Mouse (Mus musculus) neural tube, embryonic 15.5 days (tissue): ENCODE data around the gene Pfkl. TPM values are rescaled to one million over a fixed set of nuclear protein-coding genes. Genes with fewer than 3 reads are reported as not detected.
"Not testable (repeated sequence)": the region's sequence is repeated elsewhere in the genome, so short reads cannot be mapped to it uniquely, and the experiment has no call there.

Experiments used
- ATAC-seq: fragments of 200-750 bp; cut with Nextera tagmentation; 2 replicates; pipeline ENCODE4 v1.8.0; 2017; ENCODE audit warnings: mild to moderate bottlenecking, moderate TSS enrichment, moderate library complexity; ENCODE audit not compliant: low FRiP score
- H3K27ac ChIP-seq: fragments of 300-500 bp; sonication (generic); replicated peaks from 2 replicates; pipeline ENCODE4 v1.5.1; 2015; ENCODE audit warnings: mild to moderate bottlenecking, inconsistent platforms
- H3K27me3 ChIP-seq: fragments of 300-500 bp; sonication (generic); replicated peaks from 2 replicates; pipeline ENCODE4 v1.6.1; 2015; ENCODE audit warnings: inconsistent platforms
- H3K36me3 ChIP-seq: fragments of 300-500 bp; sonication (generic); 2 replicates; pipeline ENCODE4 v1.6.1; 2015; ENCODE audit warnings: inconsistent platforms
- H3K4me1 ChIP-seq: fragments of 300-500 bp; sonication (generic); 2 replicates; pipeline ENCODE4 v1.6.1; 2015; ENCODE audit warnings: inconsistent platforms
- H3K4me2 ChIP-seq: fragments of 300-500 bp; sonication (generic); 2 replicates; pipeline ENCODE4 v1.6.1; 2015; ENCODE audit warnings: inconsistent platforms, mild to moderate bottlenecking, moderate library complexity
- H3K4me3 ChIP-seq: fragments of 300-500 bp; sonication (generic); replicated peaks from 2 replicates; pipeline ENCODE4 v1.5.1; 2015; ENCODE audit warnings: mild to moderate bottlenecking, inconsistent platforms
- H3K9ac ChIP-seq: fragments of 300-500 bp; sonication (generic); replicated peaks from 2 replicates; pipeline ENCODE4 v1.6.1; 2015; ENCODE audit warnings: mild to moderate bottlenecking, inconsistent platforms
- H3K9me3 ChIP-seq: fragments of 300-500 bp; sonication (generic); replicated peaks from 2 replicates; pipeline ENCODE4 v1.6.1; 2016; ENCODE audit warnings: inconsistent platforms
- WGBS: fragments of 180-500 bp; shearing (Covaris S2); methylation state at CpG from one replicate; pipeline ENCODE4 v1.1.7; 2015; ENCODE audit warnings: mixed read lengths; 5-methylcytosine and 5-hydroxymethylcytosine counted together
- polyA plus RNA-seq: library from polyadenylated mRNA; unstranded; fragments of >200 nt; fragmentation: Nextera tagmentation; extraction: Ambion mirVana; gene quantifications from 2 replicates; pipeline ENCODE4 v1.2.1, GENCODE M21; 2015

Gene Pfkl
- polyA plus RNA-seq, 1 experiment from 2014 or later, result 112 TPM

DNA sequence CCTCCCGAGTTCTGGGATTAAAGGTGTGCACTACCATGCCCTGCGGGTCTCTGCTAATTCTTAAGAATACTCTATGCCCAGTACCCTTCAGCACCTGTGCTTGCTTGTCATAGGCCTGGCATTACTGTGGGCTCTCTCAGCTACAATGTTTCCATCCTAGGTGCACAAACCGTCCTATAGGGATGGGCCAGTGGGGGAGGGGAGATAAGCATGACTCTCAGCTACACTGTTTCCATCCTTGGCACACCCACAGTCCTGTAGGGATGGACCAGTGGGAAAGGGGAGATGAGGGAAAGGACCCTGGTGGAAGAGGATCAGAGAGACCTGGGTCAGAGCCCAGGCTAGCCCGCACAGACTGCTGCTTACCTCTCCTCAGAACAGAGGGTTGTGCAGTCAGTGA is 27.3 kb upstream of the Pfkl start:
- Histone ChIP-seq H3K4me2 (no peak overlapping the region), H3K4me1 (no peaks in the 10 kb centered on the region), H3K27me3 (no peaks in the 10 kb centered on the region), H3K36me3 (no peaks in the 10 kb centered on the region), H3K9ac (no peak overlapping the region), H3K27ac (no peak overlapping the region), H3K4me3 (no peak overlapping the region), H3K9me3 (no peaks in the 10 kb centered on the region)
- WGBS, result 92% methylated on average over 4 of the region's 4 CpGs
- no peak for ATAC-seq

- WGBS, result 79% methylated on average over 2 of the region's 2 CpGs
Measured at GRCm38 (mm10) chr10:78031987-78032386, 22.1 kb upstream of the Pfkl start.

DNA sequence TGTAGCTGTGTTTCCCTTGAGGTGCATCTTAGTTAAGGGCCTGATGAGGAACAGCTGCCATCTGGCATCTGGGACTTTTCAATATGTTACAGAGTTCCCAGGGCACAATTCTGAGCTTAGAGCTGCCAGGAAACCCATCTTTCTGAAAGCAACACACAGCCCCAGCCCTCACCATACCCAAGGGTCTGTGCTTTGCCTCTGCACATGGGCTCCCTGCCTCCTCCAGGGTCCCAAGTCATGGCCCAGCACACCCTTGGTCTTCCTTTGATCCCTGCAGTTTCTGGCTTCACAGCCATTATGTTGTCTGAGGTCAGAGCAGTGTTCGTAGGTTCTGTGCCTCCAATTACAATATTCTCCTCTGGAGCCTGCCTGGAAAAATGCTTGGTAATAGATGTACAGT is 19.2 kb upstream of the Pfkl start:
- ATAC-seq, result no peak
- H3K4me3 ChIP-seq, result no peak overlapping the region
- 86% methylated on average over 1 of the region's 1 CpGs for WGBS
- no peaks in the 10 kb centered on the region for H3K9me3 ChIP-seq
- no peaks in the 10 kb centered on the region for H3K4me1 ChIP-seq
- H3K9ac ChIP-seq, result no peak overlapping the region
- H3K36me3 ChIP-seq, result no peaks in the 10 kb centered on the region
- H3K27me3 ChIP-seq, result no peaks in the 10 kb centered on the region
- H3K4me2 ChIP-seq, result no peak overlapping the region
- H3K27ac ChIP-seq, result no peak overlapping the region

More at GRCm38 (mm10) chr10:78031987-78032386, 22.1 kb upstream of the Pfkl start:
- H3K27ac ChIP-seq, result no peak overlapping the region
- H3K4me2 ChIP-seq, result no peak overlapping the region
- H3K4me3 ChIP-seq, result no peak overlapping the region
- H3K9me3 ChIP-seq, result no peaks in the 10 kb centered on the region
- H3K4me1 ChIP-seq, result no peaks in the 10 kb centered on the region
- H3K27me3 ChIP-seq, result no peaks in the 10 kb centered on the region
- H3K36me3 ChIP-seq, result no peaks in the 10 kb centered on the region
- no peak for ATAC-seq
- no peak overlapping the region for H3K9ac ChIP-seq

GRCm38 (mm10) chr10:78028129-78028528 is 18.2 kb upstream of the Pfkl start:
- no peak overlapping the region for H3K4me3 ChIP-seq
- WGBS, result 2% methylated on average over 5 of the region's 5 CpGs
- no peak overlapping the region for H3K4me2 ChIP-seq

DNA sequence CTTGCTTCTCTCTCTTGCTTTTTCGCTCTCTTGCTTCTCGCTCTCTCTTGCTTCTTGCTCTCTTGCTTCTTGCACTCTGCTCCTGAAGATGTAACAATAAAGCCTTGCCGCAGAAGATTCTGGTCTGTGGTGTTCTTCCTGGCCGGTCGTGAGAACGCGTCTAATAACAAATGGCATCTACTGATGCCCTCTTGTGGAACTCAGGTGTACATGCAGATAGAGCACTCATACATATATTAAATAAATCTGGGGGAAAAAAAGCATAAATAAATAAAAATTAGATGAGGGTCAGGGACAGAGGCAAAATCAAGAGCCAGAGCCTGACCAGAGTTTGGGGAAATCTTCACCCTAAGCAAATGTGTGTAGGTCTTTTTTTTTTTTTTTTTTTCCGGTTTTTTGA is 15.6 kb upstream of the Pfkl start:
- not testable (repeated sequence) for H3K9me3 ChIP-seq, H3K4me2 ChIP-seq, H3K4me1 ChIP-seq, H3K27ac ChIP-seq, ATAC-seq, H3K36me3 ChIP-seq, H3K4me3 ChIP-seq, H3K27me3 ChIP-seq, H3K9ac ChIP-seq
- WGBS, result 71% methylated on average over 6 of the region's 8 CpGs

More at GRCm38 (mm10) chr10:78028129-78028528, 18.2 kb upstream of the Pfkl start:
- no peak overlapping the region for H3K27ac ChIP-seq
- H3K36me3 ChIP-seq, result no peaks in the 10 kb centered on the region
- H3K4me1 ChIP-seq, result no peaks in the 10 kb centered on the region
- peak; percentile 87 for ATAC-seq
- H3K27me3 ChIP-seq, result no peaks in the 10 kb centered on the region
- H3K9me3 ChIP-seq, result no peaks in the 10 kb centered on the region
- H3K9ac ChIP-seq, result no peak overlapping the region

- ATAC-seq, H3K9ac ChIP-seq, H3K9me3 ChIP-seq, H3K36me3 ChIP-seq, H3K4me3 ChIP-seq, H3K27ac ChIP-seq, H3K4me1 ChIP-seq, H3K4me2 ChIP-seq, H3K27me3 ChIP-seq: not testable (repeated sequence)
- WGBS, result 99% methylated on average over 6 of the region's 11 CpGs
Measured at GRCm38 (mm10) chr10:78019984-78020383, 10.1 kb upstream of the Pfkl start.

GRCm38 (mm10) chr10:78019291-78019690 is 9.4 kb upstream of the Pfkl start:
- H3K4me2 ChIP-seq, result 0 out of 2 replicates have a peak overlapping the region, but pooled peaks have one; percentile 67
- no peaks in the 10 kb centered on the region for H3K4me1 ChIP-seq
- no peaks in the 10 kb centered on the region for H3K9me3 ChIP-seq
- no peaks in the 10 kb centered on the region for H3K36me3 ChIP-seq
- 78% methylated on average over 4 of the region's 4 CpGs for WGBS
- H3K27ac ChIP-seq, result no peak overlapping the region
- no peaks in the 10 kb centered on the region for H3K27me3 ChIP-seq
- H3K9ac ChIP-seq, result no peak overlapping the region
- ATAC-seq, result no peak
- H3K4me3 ChIP-seq, result no peak overlapping the region

GRCm38 (mm10) chr10:78018797-78019203 is 8.9 kb upstream of the Pfkl start:
- no peaks in the 10 kb centered on the region for H3K9me3 ChIP-seq
- peak overlapping the region; percentile 67 for H3K4me2 ChIP-seq
- 16% methylated on average over 19 of the region's 19 CpGs for WGBS
- ATAC-seq, result peak; percentile 72
- H3K4me3 ChIP-seq, result peak overlapping the region; percentile 35
- no peaks in the 10 kb centered on the region for H3K4me1 ChIP-seq
- H3K9ac ChIP-seq, result no peak overlapping the region
- no peak overlapping the region for H3K27ac ChIP-seq
- H3K36me3 ChIP-seq, result no peaks in the 10 kb centered on the region
- H3K27me3 ChIP-seq, result no peaks in the 10 kb centered on the region

- Histone ChIP-seq H3K9ac (no peak overlapping the region), H3K4me2 (no peak overlapping the region), H3K36me3 (no peaks in the 10 kb centered on the region), H3K27me3 (no peaks in the 10 kb centered on the region), H3K4me3 (no peak overlapping the region), H3K27ac (no peak overlapping the region), H3K9me3 (no peaks in the 10 kb centered on the region), H3K4me1 (no peaks in the 10 kb centered on the region)
- ATAC-seq, result no peak
- WGBS, result 50% methylated on average over 5 of the region's 5 CpGs
Measured at GRCm38 (mm10) chr10:78016366-78016765, 6.5 kb upstream of the Pfkl start.

DNA sequence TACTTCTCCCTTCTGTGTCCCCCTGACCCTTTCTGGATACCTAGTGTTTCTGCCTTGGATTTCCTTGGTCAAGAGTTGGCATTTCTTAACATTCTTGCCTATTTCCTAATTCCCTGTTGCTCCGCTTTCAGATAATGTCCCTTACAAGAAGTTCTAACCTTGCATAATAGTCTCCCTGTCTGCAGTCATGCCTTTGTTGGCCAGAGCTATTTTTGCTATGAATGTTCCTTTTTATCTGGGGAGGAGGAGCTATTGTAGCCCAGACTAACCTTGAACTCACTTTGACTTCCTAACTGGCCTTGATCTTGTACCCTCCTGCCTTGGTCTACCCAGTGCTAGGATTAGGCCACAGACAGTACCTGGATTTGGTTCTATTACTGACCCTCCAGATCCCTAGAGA is 5.6 kb upstream of the Pfkl start:
- 100% methylated on average over 1 of the region's 1 CpGs for WGBS

GRCm38 (mm10) chr10:78012661-78013495 is 3.0 kb upstream of the Pfkl start:
- no peak for ATAC-seq
- H3K4me1 ChIP-seq, result peaks cover 18% of the 10 kb centered on the region
- H3K9ac ChIP-seq, result no peak overlapping the region
- no peaks in the 10 kb centered on the region for H3K36me3 ChIP-seq
- H3K27me3 ChIP-seq, result no peaks in the 10 kb centered on the region
- H3K4me2 ChIP-seq, result no peak overlapping the region
- no peaks in the 10 kb centered on the region for H3K9me3 ChIP-seq
- 94% methylated on average over 18 of the region's 18 CpGs for WGBS
- H3K4me3 ChIP-seq, result no peak overlapping the region
- H3K27ac ChIP-seq, result no peak overlapping the region

More for the DNA sequence above, 5.6 kb upstream of the Pfkl start:
- no peak overlapping the region for H3K9ac ChIP-seq
- H3K4me2 ChIP-seq, result no peak overlapping the region
- peaks cover under 1% of the 10 kb centered on the region; the same call in 1 of the 2 replicates for H3K4me1 ChIP-seq
- H3K9me3 ChIP-seq, result no peaks in the 10 kb centered on the region
- no peaks in the 10 kb centered on the region for H3K27me3 ChIP-seq
- no peak for ATAC-seq
- H3K36me3 ChIP-seq, result no peaks in the 10 kb centered on the region
- no peak overlapping the region for H3K27ac ChIP-seq
- no peak overlapping the region for H3K4me3 ChIP-seq

- H3K4me1 ChIP-seq, result peaks cover 36% of the 10 kb centered on the region
- 97% methylated on average over 5 of the region's 5 CpGs for WGBS
- not testable (repeated sequence) for H3K4me2 ChIP-seq, H3K36me3 ChIP-seq, H3K27ac ChIP-seq, H3K9me3 ChIP-seq, ATAC-seq, H3K4me3 ChIP-seq, H3K9ac ChIP-seq, H3K27me3 ChIP-seq
Measured at GRCm38 (mm10) chr10:78011116-78011515, 1.2 kb upstream of the Pfkl start.
